Mouse (Mus musculus) layer of hippocampus, adult 18-20 months (tissue): Measurements from ENCODE around the gene Tbc1d5. TPM values are rescaled to one million over a fixed set of nuclear protein-coding genes. Genes with fewer than 3 reads are reported as not detected.

ENCODE experiments used
- DNase-seq, 2 experiments: peaks; one replicate each; pipeline ENCODE4 v3.0.0; 2022; ENCODE audit warnings: low spot score in 2 of 2
- total RNA-seq, 2 experiments: library from RNA; stranded (reverse); gene quantifications; 2 replicates each; pipeline ENCODE4 v1.2.3; 2021

Gene Tbc1d5
- total RNA-seq, 2 experiments from 2014 or later, result 25.5 to 27.6 TPM

- no peak for DNase-seq
Measured at GRCm38 (mm10) chr17:50889475-50889874, 289.7 kb downstream of the Tbc1d5 start.

DNA sequence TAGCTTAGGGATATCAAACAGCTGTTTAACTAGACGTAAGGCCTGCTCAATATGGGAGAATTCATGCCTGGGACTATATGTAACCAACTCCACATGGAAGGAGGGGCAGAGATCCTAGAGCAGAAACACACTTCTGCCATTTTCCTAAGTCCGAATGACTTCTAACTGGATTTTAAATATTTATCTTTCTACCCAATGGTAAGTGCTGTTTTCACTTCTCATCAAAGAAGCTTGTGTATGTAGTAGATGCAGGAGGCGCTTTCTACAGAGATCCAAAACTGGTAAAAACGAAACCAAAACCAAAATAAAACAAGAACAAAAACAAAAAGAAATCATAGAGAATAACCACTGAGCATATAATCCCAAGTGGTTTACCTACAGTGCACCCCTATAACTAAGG is 299.2 kb downstream of the Tbc1d5 start:
- DNase-seq, result no peak

- DNase-seq, result no peak
Measured at GRCm38 (mm10) chr17:50876451-50876850, 302.7 kb downstream of the Tbc1d5 start.

GRCm38 (mm10) chr17:50874067-50874466 is 305.1 kb downstream of the Tbc1d5 start:
- peak in 1 of 2 experiments; percentile 19 for DNase-seq

DNA sequence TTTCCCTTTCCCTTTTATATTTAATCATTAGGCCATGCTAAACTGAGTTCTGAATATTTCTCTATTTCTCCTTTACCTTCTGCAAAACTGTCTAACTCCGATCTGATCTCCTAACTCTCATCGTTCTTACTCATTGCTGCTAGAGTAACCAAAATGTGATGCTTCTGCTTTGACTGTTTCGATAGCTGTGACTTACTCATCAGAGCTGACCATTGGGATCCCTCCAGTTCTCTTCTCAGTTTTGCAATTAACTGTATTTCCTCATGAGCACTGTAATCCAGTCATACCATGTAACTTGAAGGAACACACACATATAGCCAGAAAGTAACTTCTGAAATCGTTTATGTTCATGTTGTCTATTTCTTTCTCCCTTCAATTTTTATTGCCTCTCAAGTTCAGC is 306.6 kb downstream of the Tbc1d5 start:
- no peak for DNase-seq

- no peak for DNase-seq
Measured at GRCm38 (mm10) chr17:50867297-50867696, 311.9 kb downstream of the Tbc1d5 start.

DNA sequence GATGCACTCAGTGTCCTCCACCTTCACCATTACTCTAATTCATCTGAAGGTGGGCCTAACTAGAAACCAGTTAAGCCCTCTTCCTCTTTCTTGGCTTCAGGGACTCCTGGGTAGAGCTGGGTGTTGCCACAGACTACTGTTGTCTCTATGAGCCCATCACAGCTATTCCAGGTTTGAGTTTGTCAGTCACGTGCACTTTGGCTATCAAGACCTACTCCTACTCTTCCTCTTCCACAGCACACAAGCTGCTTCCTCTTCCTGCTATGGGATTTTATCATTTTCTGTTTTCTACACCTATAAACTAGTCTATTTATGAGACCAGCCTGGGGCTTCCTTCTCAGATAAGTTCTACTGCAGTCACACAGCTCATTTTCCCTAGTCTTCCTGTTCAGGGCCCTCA is 314.4 kb downstream of the Tbc1d5 start:
- DNase-seq, result no peak

- DNase-seq, result no peak
Measured at GRCm38 (mm10) chr17:50853220-50853619, 325.9 kb downstream of the Tbc1d5 start.

- peak; percentile 63 to 82 for DNase-seq
Measured at GRCm38 (mm10) chr17:50851382-50851781, 327.8 kb downstream of the Tbc1d5 start.

GRCm38 (mm10) chr17:50814089-50814488 is 365.1 kb downstream of the Tbc1d5 start:
- DNase-seq, result peak in 1 of 2 experiments; percentile 52

GRCm38 (mm10) chr17:50813580-50813979 is 365.6 kb downstream of the Tbc1d5 start:
- DNase-seq, result no peak

- no peak for DNase-seq
Measured at GRCm38 (mm10) chr17:50805631-50806030, 373.5 kb downstream of the Tbc1d5 start.

DNA sequence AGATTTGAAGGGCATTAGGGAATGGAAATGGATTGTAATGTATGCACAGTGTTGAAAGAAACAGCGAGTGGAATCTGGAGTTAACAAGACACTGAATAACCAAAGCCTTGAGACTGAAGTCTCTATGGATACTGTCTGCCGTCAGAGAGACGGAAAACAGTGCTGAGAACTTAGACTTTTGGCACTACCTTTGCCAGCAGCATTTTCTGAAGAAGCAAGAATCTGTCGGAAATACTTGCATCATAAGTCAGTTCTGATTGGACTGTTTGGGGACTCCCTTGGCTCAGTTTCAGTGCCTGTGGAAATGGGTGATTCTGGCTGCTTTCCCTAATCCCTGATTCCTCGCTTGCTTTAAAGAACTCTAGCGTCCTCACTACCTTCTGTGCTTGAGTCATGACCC is 375.9 kb downstream of the Tbc1d5 start:
- DNase-seq, result no peak

GRCm38 (mm10) chr17:50802380-50802779 is 376.8 kb downstream of the Tbc1d5 start:
- no peak for DNase-seq

GRCm38 (mm10) chr17:50795445-50796095 is 383.6 kb downstream of the Tbc1d5 start:
- DNase-seq, result peak; percentile 23 to 71

DNA sequence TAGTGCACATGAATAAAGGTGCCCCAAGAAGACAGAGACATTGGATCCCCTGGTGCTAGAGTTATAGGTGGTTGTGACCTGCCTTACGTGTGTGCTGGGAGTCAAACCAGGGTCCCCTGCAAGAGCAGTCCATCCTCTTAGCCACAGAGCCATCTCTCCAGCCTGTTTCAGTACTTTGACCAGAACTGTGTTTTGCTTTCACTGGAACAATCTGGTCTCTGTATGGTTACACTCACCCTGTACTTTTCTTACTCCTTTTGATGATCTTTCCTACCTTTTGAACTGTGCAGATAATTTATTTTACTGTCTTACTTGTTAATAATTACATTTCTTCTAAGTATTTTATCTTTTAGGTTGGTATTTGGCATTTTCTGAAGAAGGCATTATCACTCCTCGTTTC is 387.5 kb downstream of the Tbc1d5 start:
- no peak for DNase-seq

GRCm38 (mm10) chr17:50788835-50789234 is 390.3 kb downstream of the Tbc1d5 start:
- no peak for DNase-seq

- peak in 1 of 2 experiments; percentile 50 for DNase-seq
Measured at GRCm38 (mm10) chr17:50775247-50775646, 403.9 kb downstream of the Tbc1d5 start.

- DNase-seq, result no peak
Measured at GRCm38 (mm10) chr17:50764387-50764786, 414.8 kb downstream of the Tbc1d5 start.

DNA sequence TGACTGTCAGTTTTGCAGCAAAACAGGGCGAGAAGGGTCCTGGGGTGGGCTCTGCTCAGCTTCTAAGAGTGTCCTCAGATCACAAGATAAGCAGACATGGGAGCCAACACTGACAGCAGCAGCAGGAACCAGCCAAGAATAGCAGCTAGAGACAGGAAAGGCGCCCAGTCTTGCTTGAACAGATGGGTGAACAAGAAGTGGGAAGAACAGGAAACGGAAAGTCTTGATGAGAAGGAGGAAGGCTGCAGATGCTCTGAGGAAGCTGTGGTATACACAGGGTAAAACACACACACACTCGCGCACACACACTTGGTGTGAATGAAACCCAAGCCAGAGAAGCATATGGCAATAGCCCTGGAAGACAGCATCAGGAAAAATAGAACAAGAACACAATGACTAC is 415.7 kb downstream of the Tbc1d5 start:
- peak; percentile 71 to 86 for DNase-seq

- no peak for DNase-seq
Measured at GRCm38 (mm10) chr17:50762231-50762630, 416.9 kb downstream of the Tbc1d5 start.

DNA sequence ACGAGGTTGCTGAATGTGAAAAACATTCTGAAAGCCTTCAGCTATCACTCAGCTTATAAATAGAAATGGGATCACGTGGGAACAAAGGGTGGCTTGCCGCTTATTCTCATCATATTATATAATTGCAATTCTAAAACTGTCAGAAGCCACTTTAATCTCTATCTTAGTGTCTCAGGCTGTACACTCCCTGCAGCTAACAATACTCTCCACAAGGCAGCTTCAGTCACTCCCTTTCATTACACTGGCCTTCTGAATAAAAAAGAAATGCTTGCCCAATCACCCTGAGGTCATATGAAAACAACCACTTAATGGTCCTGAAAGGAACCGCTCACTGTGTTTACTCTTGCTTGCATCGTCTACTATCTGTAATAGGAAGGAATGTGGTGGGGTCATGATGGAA is 418.1 kb downstream of the Tbc1d5 start:
- DNase-seq, result peak in 1 of 2 experiments; percentile 59

DNA sequence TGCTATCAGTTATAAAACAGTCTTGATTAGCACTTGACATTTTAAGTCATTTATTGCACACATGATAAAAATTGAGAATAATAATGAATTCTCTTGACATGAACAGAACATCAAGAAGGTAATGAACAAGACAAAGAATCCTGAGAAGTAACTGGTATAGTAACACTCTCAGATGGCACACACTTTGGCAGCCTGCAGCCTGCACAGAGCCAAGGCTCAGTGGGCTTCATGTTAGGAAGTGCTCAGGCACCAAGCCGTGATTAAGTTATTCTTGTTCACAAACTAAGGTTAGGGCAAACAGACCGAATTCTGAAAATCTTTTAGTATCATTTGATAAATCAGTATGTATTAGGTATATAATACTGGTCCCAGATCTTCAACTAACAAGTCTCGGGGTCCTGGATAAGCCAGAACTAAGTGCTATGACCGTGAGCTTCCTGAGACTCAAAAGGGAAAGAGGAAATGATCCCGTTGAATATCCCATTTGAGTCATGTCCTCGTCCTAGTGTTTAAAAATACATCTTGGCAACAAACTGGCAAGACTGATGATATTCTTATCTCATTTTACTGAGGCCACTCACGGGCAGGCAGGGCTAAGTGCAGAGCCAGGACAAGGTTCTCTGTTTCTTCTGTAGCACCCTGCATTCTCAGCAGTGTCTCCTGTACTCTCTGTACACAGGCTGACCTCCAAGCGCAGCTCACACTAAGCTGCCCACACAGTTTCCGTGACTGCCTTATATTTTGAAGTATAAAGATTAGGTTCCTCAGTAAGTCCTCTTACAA is 425.6 kb downstream of the Tbc1d5 start:
- DNase-seq, result no peak
